Mouse (Mus musculus) hindbrain, embryonic 12.5 days (tissue): ENCODE results near the gene Gm42791. TPM values are rescaled to one million over a fixed set of nuclear protein-coding genes. Genes with fewer than 3 reads are reported as not detected.

Experiments used
- ATAC-seq: fragments of 200-750 bp; cut with Nextera tagmentation; 2 replicates; pipeline ENCODE4 v1.8.0; 2017; ENCODE audit warnings: moderate TSS enrichment; ENCODE audit not compliant: low FRiP score
- H3K27ac ChIP-seq: fragments of 300-500 bp; sonication (generic); 2 replicates; pipeline ENCODE4 v1.5.1; 2016; ENCODE audit warnings: mild to moderate bottlenecking
- H3K27me3 ChIP-seq: fragments of 300-500 bp; sonication (generic); 2 replicates; pipeline ENCODE4 v1.6.1; 2016; ENCODE audit warnings: mild to moderate bottlenecking
- H3K36me3 ChIP-seq: fragments of 300-500 bp; sonication (generic); 2 replicates; pipeline ENCODE4 v1.6.1; 2016; ENCODE audit warnings: mild to moderate bottlenecking
- H3K4me1 ChIP-seq: fragments of 300-500 bp; sonication (generic); 2 replicates; pipeline ENCODE4 v1.6.1; 2016
- H3K4me2 ChIP-seq: fragments of 300-500 bp; sonication (generic); replicated peaks from 2 replicates; pipeline ENCODE4 v1.6.1; 2016; ENCODE audit warnings: mild to moderate bottlenecking
- H3K4me3 ChIP-seq: fragments of 300-500 bp; sonication (generic); 2 replicates; pipeline ENCODE4 v1.5.1; 2016; ENCODE audit warnings: mild to moderate bottlenecking
- H3K9ac ChIP-seq: fragments of 300-500 bp; sonication (generic); 2 replicates; pipeline ENCODE4 v1.6.1; 2016; ENCODE audit warnings: mild to moderate bottlenecking, moderate library complexity
- H3K9me3 ChIP-seq: fragments of 300-500 bp; sonication (generic); replicated peaks from 2 replicates; pipeline ENCODE4 v1.6.1; 2016; ENCODE audit warnings: mild to moderate bottlenecking
- WGBS: fragments of 180-500 bp; shearing (Covaris S2); methylation state at CpG from one replicate; pipeline ENCODE4 v1.1.7; 2016; 5-methylcytosine and 5-hydroxymethylcytosine counted together
- polyA plus RNA-seq: library from polyadenylated mRNA; unstranded; fragments of >200 nt; fragmentation: Nextera tagmentation; extraction: Ambion mirVana; gene quantifications from 2 replicates; pipeline ENCODE4 v1.2.1, GENCODE M21; 2016

The Gm42791 gene
- polyA plus RNA-seq, 1 experiment from 2014 or later: 0.49 TPM

GRCm38 (mm10) chr5:148942957-148943356, 52.0 kb downstream of the Gm42791 start:
- no peak overlapping the region for H3K4me2 ChIP-seq
- H3K9ac ChIP-seq: no peak overlapping the region
- peaks cover 8% of the 10 kb centered on the region for H3K4me1 ChIP-seq
- 0 out of 2 replicates have a peak overlapping the region, but pooled peaks have one; percentile 13 for H3K27ac ChIP-seq
- no peaks in the 10 kb centered on the region for H3K27me3 ChIP-seq
- ATAC-seq: peak; percentile 38; the same call in 1 of the 2 replicates
- H3K9me3 ChIP-seq: 0 out of 2 replicates have a peak, but pooled peaks cover 4% of the 10 kb centered on the region
- 55% methylated on average over 11 of the region's 11 CpGs for WGBS
- no peak overlapping the region for H3K4me3 ChIP-seq
- no peaks in the 10 kb centered on the region for H3K36me3 ChIP-seq

- WGBS: 96% methylated on average over 6 of the region's 6 CpGs
- no peak for ATAC-seq
- H3K27me3 ChIP-seq: no peaks in the 10 kb centered on the region
- H3K36me3 ChIP-seq: no peaks in the 10 kb centered on the region
- no peak overlapping the region for H3K27ac ChIP-seq
- H3K4me2 ChIP-seq: no peak overlapping the region
- peaks cover 8% of the 10 kb centered on the region for H3K4me1 ChIP-seq
- no peak overlapping the region for H3K4me3 ChIP-seq
- 0 out of 2 replicates have a peak, but pooled peaks cover 4% of the 10 kb centered on the region for H3K9me3 ChIP-seq
- H3K9ac ChIP-seq: no peak overlapping the region
These were observed 52.6 kb downstream of the Gm42791 start for GRCm38 (mm10) chr5:148942305-148942704.

- WGBS: 74% methylated on average over 10 of the region's 10 CpGs
- Histone ChIP-seq H3K4me1 (peaks cover 8% of the 10 kb centered on the region), H3K36me3 (no peaks in the 10 kb centered on the region), H3K9ac (no peak overlapping the region), H3K4me2 (no peak overlapping the region), H3K4me3 (no peak overlapping the region), H3K27me3 (no peaks in the 10 kb centered on the region), H3K9me3 (0 out of 2 replicates have a peak, but pooled peaks cover 4% of the 10 kb centered on the region), H3K27ac (no peak overlapping the region)
- no peak; the same call in 1 of the 2 replicates for ATAC-seq
These were observed 53.1 kb downstream of the Gm42791 start for GRCm38 (mm10) chr5:148941867-148942266.

- peaks cover 8% of the 10 kb centered on the region for H3K4me1 ChIP-seq
- H3K4me3 ChIP-seq: no peak overlapping the region
- no peaks in the 10 kb centered on the region for H3K36me3 ChIP-seq
- 0 out of 2 replicates have a peak, but pooled peaks cover 4% of the 10 kb centered on the region for H3K9me3 ChIP-seq
- H3K9ac ChIP-seq: no peak overlapping the region
- WGBS: 75% methylated on average over 11 of the region's 11 CpGs
- no peak for ATAC-seq
- no peak overlapping the region for H3K27ac ChIP-seq
- H3K4me2 ChIP-seq: no peak overlapping the region
- no peaks in the 10 kb centered on the region for H3K27me3 ChIP-seq
These were observed 55.0 kb downstream of the Gm42791 start for GRCm38 (mm10) chr5:148939948-148940382.

- H3K9ac ChIP-seq: no peak overlapping the region
- H3K4me3 ChIP-seq: no peak overlapping the region
- no peak for ATAC-seq
- no peak overlapping the region for H3K4me2 ChIP-seq
- H3K9me3 ChIP-seq: no peaks in the 10 kb centered on the region; the same call in 1 of the 2 replicates
- 0 out of 2 replicates have a peak, but pooled peaks cover 2% of the 10 kb centered on the region for H3K4me1 ChIP-seq
- H3K27ac ChIP-seq: no peak overlapping the region
- H3K36me3 ChIP-seq: no peaks in the 10 kb centered on the region
- no peaks in the 10 kb centered on the region for H3K27me3 ChIP-seq
- 90% methylated on average over 3 of the region's 3 CpGs for WGBS
These were observed 58.4 kb downstream of the Gm42791 start for GRCm38 (mm10) chr5:148936516-148936951.

- 85% methylated on average over 6 of the region's 6 CpGs for WGBS
- H3K36me3 ChIP-seq: no peaks in the 10 kb centered on the region
- no peaks in the 10 kb centered on the region; the same call in 1 of the 2 replicates for H3K9me3 ChIP-seq
- no peak overlapping the region for H3K4me3 ChIP-seq
- no peak overlapping the region for H3K4me2 ChIP-seq
- no peak for ATAC-seq
- H3K4me1 ChIP-seq: 0 out of 2 replicates have a peak, but pooled peaks cover 2% of the 10 kb centered on the region
- no peaks in the 10 kb centered on the region for H3K27me3 ChIP-seq
- H3K27ac ChIP-seq: no peak overlapping the region
- no peak overlapping the region for H3K9ac ChIP-seq
These were observed 59.1 kb downstream of the Gm42791 start for GRCm38 (mm10) chr5:148935871-148936270.

- Histone ChIP-seq H3K4me2 (no peak overlapping the region), H3K9ac (no peak overlapping the region), H3K27me3 (no peaks in the 10 kb centered on the region), H3K36me3 (no peaks in the 10 kb centered on the region), H3K4me3 (no peak overlapping the region), H3K9me3 (no peaks in the 10 kb centered on the region; the same call in 1 of the 2 replicates), H3K4me1 (0 out of 2 replicates have a peak, but pooled peaks cover 2% of the 10 kb centered on the region), H3K27ac (no peak overlapping the region)
- no peak for ATAC-seq
- 54% methylated on average over 7 of the region's 7 CpGs for WGBS
These were observed 59.7 kb downstream of the Gm42791 start for GRCm38 (mm10) chr5:148935071-148935821.

GRCm38 (mm10) chr5:148934457-148934856, 60.5 kb downstream of the Gm42791 start:
- Histone ChIP-seq H3K36me3 (no peaks in the 10 kb centered on the region), H3K9ac (no peak overlapping the region), H3K27me3 (no peaks in the 10 kb centered on the region), H3K9me3 (no peaks in the 10 kb centered on the region; the same call in 1 of the 2 replicates), H3K4me3 (no peak overlapping the region), H3K27ac (no peak overlapping the region), H3K4me2 (no peak overlapping the region), H3K4me1 (0 out of 2 replicates have a peak, but pooled peaks cover 2% of the 10 kb centered on the region)
- 49% methylated on average over 6 of the region's 6 CpGs for WGBS
- no peak for ATAC-seq

GRCm38 (mm10) chr5:148933767-148934166, 61.2 kb downstream of the Gm42791 start:
- WGBS: 69% methylated on average over 8 of the region's 8 CpGs
- Histone ChIP-seq H3K4me1 (0 out of 2 replicates have a peak, but pooled peaks cover 2% of the 10 kb centered on the region), H3K27me3 (no peaks in the 10 kb centered on the region), H3K9me3 (no peaks in the 10 kb centered on the region; the same call in 1 of the 2 replicates), H3K27ac (no peak overlapping the region), H3K4me2 (no peak overlapping the region), H3K9ac (no peak overlapping the region), H3K36me3 (no peaks in the 10 kb centered on the region), H3K4me3 (no peak overlapping the region)
- ATAC-seq: no peak

GRCm38 (mm10) chr5:148931301-148931700, 63.6 kb downstream of the Gm42791 start:
- no peak for ATAC-seq
- 96% methylated on average over 1 of the region's 1 CpGs for WGBS
- Histone ChIP-seq H3K4me1 (peaks cover 9% of the 10 kb centered on the region), H3K9ac (no peak overlapping the region), H3K9me3 (no peaks in the 10 kb centered on the region; the same call in 1 of the 2 replicates), H3K27me3 (no peaks in the 10 kb centered on the region), H3K4me3 (no peak overlapping the region), H3K4me2 (no peak overlapping the region), H3K27ac (no peak overlapping the region), H3K36me3 (no peaks in the 10 kb centered on the region)

GRCm38 (mm10) chr5:148929116-148929449, 65.9 kb downstream of the Gm42791 start, which contains the start of gene Katnal1:
TSS of gene Katnal1 (minus strand) at chr5:148929320.
- H3K4me3 ChIP-seq: peak within 1 kb of the TSS; percentile 70
- peaks cover 9% of the 10 kb centered on the region for H3K4me1 ChIP-seq
- no peaks in the 10 kb centered on the region for H3K27me3 ChIP-seq
- 1% methylated on average over 16 of the region's 16 CpGs for WGBS
- H3K9ac ChIP-seq: peak within 1 kb of the TSS; percentile 80
- peaks cover 13% of the 10 kb centered on the region for H3K36me3 ChIP-seq
- peak within 1 kb of the TSS; percentile 97 for H3K27ac ChIP-seq
- peak within 1 kb of the TSS; percentile 52 for H3K4me2 ChIP-seq
- no peaks in the 10 kb centered on the region; the same call in 1 of the 2 replicates for H3K9me3 ChIP-seq
- ATAC-seq: no peak

GRCm38 (mm10) chr5:148928382-148929115, 66.4 kb downstream of the Gm42791 start:
- H3K27me3 ChIP-seq: no peaks in the 10 kb centered on the region
- WGBS: under 1% methylated on average over 64 of the region's 69 CpGs

More at GRCm38 (mm10) chr5:148928382-148929115, 66.4 kb downstream of the Gm42791 start:
- H3K9me3 ChIP-seq: no peaks in the 10 kb centered on the region; the same call in 1 of the 2 replicates
- H3K4me3 ChIP-seq: peak overlapping the region; percentile 70
- ATAC-seq: peak; percentile 99
- H3K4me1 ChIP-seq: peaks cover 7% of the 10 kb centered on the region
- H3K36me3 ChIP-seq: peaks cover 13% of the 10 kb centered on the region
- peak overlapping the region; percentile 80 for H3K9ac ChIP-seq
- H3K4me2 ChIP-seq: peak overlapping the region; percentile 52
- peak overlapping the region; percentile 97 for H3K27ac ChIP-seq
